Mouse (Mus musculus) neural tube, embryonic 15.5 days (tissue): ENCODE results near the gene Trpm2. TPM values are rescaled to one million over a fixed set of nuclear protein-coding genes. Genes with fewer than 3 reads are reported as not detected.

Experiments used
- ATAC-seq: fragments of 200-750 bp; cut with Nextera tagmentation; 2 replicates; pipeline ENCODE4 v1.8.0; 2017; ENCODE audit warnings: mild to moderate bottlenecking, moderate TSS enrichment, moderate library complexity; ENCODE audit not compliant: low FRiP score
- H3K27ac ChIP-seq: fragments of 300-500 bp; sonication (generic); replicated peaks from 2 replicates; pipeline ENCODE4 v1.5.1; 2015; ENCODE audit warnings: mild to moderate bottlenecking, inconsistent platforms
- H3K27me3 ChIP-seq: fragments of 300-500 bp; sonication (generic); replicated peaks from 2 replicates; pipeline ENCODE4 v1.6.1; 2015; ENCODE audit warnings: inconsistent platforms
- H3K36me3 ChIP-seq: fragments of 300-500 bp; sonication (generic); 2 replicates; pipeline ENCODE4 v1.6.1; 2015; ENCODE audit warnings: inconsistent platforms
- H3K4me1 ChIP-seq: fragments of 300-500 bp; sonication (generic); 2 replicates; pipeline ENCODE4 v1.6.1; 2015; ENCODE audit warnings: inconsistent platforms
- H3K4me2 ChIP-seq: fragments of 300-500 bp; sonication (generic); 2 replicates; pipeline ENCODE4 v1.6.1; 2015; ENCODE audit warnings: inconsistent platforms, mild to moderate bottlenecking, moderate library complexity
- H3K4me3 ChIP-seq: fragments of 300-500 bp; sonication (generic); replicated peaks from 2 replicates; pipeline ENCODE4 v1.5.1; 2015; ENCODE audit warnings: mild to moderate bottlenecking, inconsistent platforms
- H3K9ac ChIP-seq: fragments of 300-500 bp; sonication (generic); replicated peaks from 2 replicates; pipeline ENCODE4 v1.6.1; 2015; ENCODE audit warnings: mild to moderate bottlenecking, inconsistent platforms
- H3K9me3 ChIP-seq: fragments of 300-500 bp; sonication (generic); replicated peaks from 2 replicates; pipeline ENCODE4 v1.6.1; 2016; ENCODE audit warnings: inconsistent platforms
- WGBS: fragments of 180-500 bp; shearing (Covaris S2); methylation state at CpG from one replicate; pipeline ENCODE4 v1.1.7; 2015; ENCODE audit warnings: mixed read lengths; 5-methylcytosine and 5-hydroxymethylcytosine counted together
- polyA plus RNA-seq: library from polyadenylated mRNA; unstranded; fragments of >200 nt; fragmentation: Nextera tagmentation; extraction: Ambion mirVana; gene quantifications from 2 replicates; pipeline ENCODE4 v1.2.1, GENCODE M21; 2015

Gene Trpm2
- polyA plus RNA-seq, 1 experiment from 2014 or later, result 9.5 TPM

- Histone ChIP-seq H3K9ac (peak overlapping the region; percentile 64), H3K36me3 (no peaks in the 10 kb centered on the region), H3K4me2 (peak overlapping the region; percentile 65), H3K27ac (peak overlapping the region; percentile 81), H3K9me3 (no peaks in the 10 kb centered on the region), H3K27me3 (no peaks in the 10 kb centered on the region), H3K4me3 (peak overlapping the region; percentile 68), H3K4me1 (peaks cover 29% of the 10 kb centered on the region)
- ATAC-seq, result no peak
- 82% methylated on average over 27 of the region's 27 CpGs for WGBS
These were observed 69.2 kb downstream of the Trpm2 start for GRCm38 (mm10) chr10:77900903-77901818.

GRCm38 (mm10) chr10:77900126-77900525, 70.2 kb downstream of the Trpm2 start:
- H3K9ac ChIP-seq, result no peak overlapping the region
- H3K4me2 ChIP-seq, result no peak overlapping the region
- peaks cover 31% of the 10 kb centered on the region for H3K4me1 ChIP-seq
- H3K27me3 ChIP-seq, result no peaks in the 10 kb centered on the region
- WGBS, result 84% methylated on average over 7 of the region's 7 CpGs
- H3K9me3 ChIP-seq, result no peaks in the 10 kb centered on the region
- no peak overlapping the region for H3K4me3 ChIP-seq
- H3K27ac ChIP-seq, result no peak overlapping the region
- H3K36me3 ChIP-seq, result no peaks in the 10 kb centered on the region
- no peak for ATAC-seq

- no peak for ATAC-seq
These were observed 74.8 kb downstream of the Trpm2 start for GRCm38 (mm10) chr10:77895562-77895961.

GRCm38 (mm10) chr10:77890987-77891565, 79.3 kb downstream of the Trpm2 start:
- no peak for ATAC-seq
- Histone ChIP-seq H3K4me2 (no peak overlapping the region), H3K27me3 (no peaks in the 10 kb centered on the region), H3K4me1 (0 out of 2 replicates have a peak, but pooled peaks cover 2% of the 10 kb centered on the region), H3K9ac (no peak overlapping the region), H3K36me3 (no peaks in the 10 kb centered on the region), H3K9me3 (no peaks in the 10 kb centered on the region), H3K27ac (no peak overlapping the region), H3K4me3 (no peak overlapping the region)
- 89% methylated on average over 8 of the region's 8 CpGs for WGBS

More at GRCm38 (mm10) chr10:77895562-77895961, 74.8 kb downstream of the Trpm2 start:
- H3K27me3 ChIP-seq, result no peaks in the 10 kb centered on the region
- no peak overlapping the region for H3K27ac ChIP-seq
- H3K4me1 ChIP-seq, result peaks cover 10% of the 10 kb centered on the region
- no peaks in the 10 kb centered on the region for H3K9me3 ChIP-seq
- no peaks in the 10 kb centered on the region for H3K36me3 ChIP-seq
- WGBS, result 58% methylated on average over 5 of the region's 5 CpGs
- H3K4me3 ChIP-seq, result no peak overlapping the region
- H3K4me2 ChIP-seq, result no peak overlapping the region
- H3K9ac ChIP-seq, result no peak overlapping the region

GRCm38 (mm10) chr10:77886007-77886747, 84.2 kb downstream of the Trpm2 start:
- no peak for ATAC-seq
- Histone ChIP-seq H3K4me3 (no peak overlapping the region), H3K4me2 (no peak overlapping the region), H3K9me3 (no peaks in the 10 kb centered on the region), H3K36me3 (no peaks in the 10 kb centered on the region), H3K4me1 (no peaks in the 10 kb centered on the region), H3K9ac (no peak overlapping the region), H3K27ac (no peak overlapping the region), H3K27me3 (no peaks in the 10 kb centered on the region)
- WGBS, result 59% methylated on average over 12 of the region's 12 CpGs

GRCm38 (mm10) chr10:77882553-77882952, 87.8 kb downstream of the Trpm2 start:
- WGBS, result 89% methylated on average over 5 of the region's 5 CpGs
- ATAC-seq, result no peak
- Histone ChIP-seq H3K36me3 (no peaks in the 10 kb centered on the region), H3K4me1 (no peaks in the 10 kb centered on the region), H3K27me3 (no peaks in the 10 kb centered on the region), H3K27ac (no peak overlapping the region), H3K9ac (no peak overlapping the region), H3K4me2 (no peak overlapping the region), H3K9me3 (no peaks in the 10 kb centered on the region), H3K4me3 (no peak overlapping the region)

- Histone ChIP-seq H3K36me3 (no peaks in the 10 kb centered on the region), H3K9me3 (no peaks in the 10 kb centered on the region), H3K4me3 (no peak overlapping the region), H3K27me3 (no peaks in the 10 kb centered on the region), H3K27ac (no peak overlapping the region), H3K9ac (no peak overlapping the region), H3K4me1 (no peaks in the 10 kb centered on the region), H3K4me2 (no peak overlapping the region)
- WGBS, result 70% methylated on average over 3 of the region's 3 CpGs
- no peak for ATAC-seq
These were observed 90.1 kb downstream of the Trpm2 start for GRCm38 (mm10) chr10:77880305-77880704.

- Histone ChIP-seq H3K4me3 (no peak overlapping the region), H3K4me2 (no peak overlapping the region), H3K36me3 (no peaks in the 10 kb centered on the region), H3K9ac (no peak overlapping the region), H3K27ac (no peak overlapping the region), H3K27me3 (no peaks in the 10 kb centered on the region), H3K9me3 (no peaks in the 10 kb centered on the region), H3K4me1 (no peaks in the 10 kb centered on the region)
- WGBS, result 72% methylated on average over 6 of the region's 6 CpGs
- no peak for ATAC-seq
These were observed 91.4 kb downstream of the Trpm2 start for GRCm38 (mm10) chr10:77878985-77879384.

GRCm38 (mm10) chr10:77869651-77870050, 100.7 kb downstream of the Trpm2 start:
- no peak overlapping the region for H3K9ac ChIP-seq
- no peaks in the 10 kb centered on the region for H3K27me3 ChIP-seq
- H3K4me2 ChIP-seq, result no peak overlapping the region
- no peak overlapping the region for H3K27ac ChIP-seq
- no peaks in the 10 kb centered on the region for H3K36me3 ChIP-seq
- no peak for ATAC-seq
- no peaks in the 10 kb centered on the region for H3K4me1 ChIP-seq
- H3K9me3 ChIP-seq, result no peaks in the 10 kb centered on the region
- 91% methylated on average over 7 of the region's 7 CpGs for WGBS
- H3K4me3 ChIP-seq, result no peak overlapping the region

GRCm38 (mm10) chr10:77867546-77867945, 102.8 kb downstream of the Trpm2 start:
- H3K4me2 ChIP-seq, result no peak overlapping the region
- no peaks in the 10 kb centered on the region for H3K36me3 ChIP-seq
- ATAC-seq, result no peak
- H3K27me3 ChIP-seq, result no peaks in the 10 kb centered on the region
- WGBS, result 9% methylated on average over 1 of the region's 1 CpGs
- no peaks in the 10 kb centered on the region for H3K9me3 ChIP-seq
- H3K4me3 ChIP-seq, result no peak overlapping the region
- H3K4me1 ChIP-seq, result no peaks in the 10 kb centered on the region
- H3K27ac ChIP-seq, result no peak overlapping the region
- no peak overlapping the region for H3K9ac ChIP-seq

GRCm38 (mm10) chr10:77864762-77865143, 105.6 kb downstream of the Trpm2 start:
- WGBS, result 39% methylated on average over 11 of the region's 11 CpGs
- ATAC-seq, result peak; percentile 12; the same call in 1 of the 2 replicates
- H3K9me3 ChIP-seq, result no peaks in the 10 kb centered on the region

More at GRCm38 (mm10) chr10:77864762-77865143, 105.6 kb downstream of the Trpm2 start:
- Histone ChIP-seq H3K4me3 (peak overlapping the region; percentile 22), H3K9ac (no peak overlapping the region), H3K36me3 (no peaks in the 10 kb centered on the region), H3K27ac (no peak overlapping the region), H3K4me1 (no peaks in the 10 kb centered on the region), H3K27me3 (no peaks in the 10 kb centered on the region), H3K4me2 (peak overlapping the region; percentile 46)
